Mouse (Mus musculus): ENCODE data around the gene Porcn.

Porcn gene

DNA sequence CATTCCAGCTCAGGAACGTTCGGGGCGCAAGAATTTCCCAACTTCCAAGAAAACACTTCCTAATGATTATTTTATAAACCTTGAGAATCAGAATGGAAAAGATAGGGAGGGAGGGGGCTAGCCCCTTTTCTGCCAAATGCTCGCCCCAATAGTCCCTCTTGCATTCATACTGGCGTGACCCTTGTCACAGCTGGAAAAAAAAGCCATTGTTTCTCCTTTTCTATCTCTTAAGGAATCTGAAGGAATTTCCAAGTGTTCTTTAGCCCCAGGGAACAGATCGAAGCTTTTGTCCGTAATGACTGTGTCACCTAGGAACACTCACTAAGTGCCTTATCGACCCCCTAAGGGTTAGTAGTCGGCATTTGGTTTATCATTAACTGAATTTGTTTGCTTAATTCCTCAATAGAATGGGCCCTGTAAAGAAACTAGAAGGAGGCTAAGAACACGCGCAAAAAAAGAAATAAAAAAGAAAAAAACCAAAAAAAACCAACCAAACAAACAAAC lies 421 bp upstream of the Porcn start:
- in situ Hi-C loops (cut with MseI, MboI): no loop called here

- in situ Hi-C loops (cut with MseI, MboI): no loop called here
Measured at GRCm38 (mm10) chrX:8205551-8205950, 774 bp downstream of the Porcn start.

- in situ Hi-C loops (cut with MseI, MboI): no loop called here
Measured at GRCm38 (mm10) chrX:8205088-8205487, 1.2 kb downstream of the Porcn start.

GRCm38 (mm10) chrX:8204076-8204475 lies 2.2 kb downstream of the Porcn start:
- in situ Hi-C loops (cut with MseI, MboI): no loop called here

- in situ Hi-C loops (cut with MseI, MboI): no loop called here
Measured at GRCm38 (mm10) chrX:8203105-8203504, 3.2 kb downstream of the Porcn start.

DNA sequence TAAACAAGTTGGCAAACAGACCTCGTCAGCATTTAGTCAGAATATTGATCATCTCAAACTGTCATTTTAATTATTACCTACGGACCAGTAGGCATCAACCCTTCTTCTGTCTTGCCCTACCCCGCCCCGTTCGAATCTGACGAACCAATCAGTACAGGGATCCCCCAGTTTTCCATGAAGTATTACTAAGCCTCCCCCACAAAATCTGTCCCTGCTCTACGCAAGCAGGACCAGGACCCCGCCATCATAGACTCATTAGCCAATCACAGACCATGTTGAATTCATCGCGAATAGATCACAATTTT lies 13.0 kb downstream of the Porcn start, which contains the start of gene Ebp:
Ebp (minus strand) TSS at position 94 of the 305 bp plus-strand sequence.
- in situ Hi-C loops (cut with MseI, MboI): loop anchor here in 1 of 2 experiments (10.0 kb wide), 1 partner anchor 61 kb away; the partner anchor contains the start of gene Ftsj1

- in situ Hi-C loops (cut with MseI, MboI): loop anchor here in 1 of 2 experiments (10.0 kb wide), 1 partner anchor 62 kb away; the partner anchor contains the start of gene Ftsj1
Measured at GRCm38 (mm10) chrX:8192640-8193418, 13.5 kb downstream of the Porcn start.

DNA sequence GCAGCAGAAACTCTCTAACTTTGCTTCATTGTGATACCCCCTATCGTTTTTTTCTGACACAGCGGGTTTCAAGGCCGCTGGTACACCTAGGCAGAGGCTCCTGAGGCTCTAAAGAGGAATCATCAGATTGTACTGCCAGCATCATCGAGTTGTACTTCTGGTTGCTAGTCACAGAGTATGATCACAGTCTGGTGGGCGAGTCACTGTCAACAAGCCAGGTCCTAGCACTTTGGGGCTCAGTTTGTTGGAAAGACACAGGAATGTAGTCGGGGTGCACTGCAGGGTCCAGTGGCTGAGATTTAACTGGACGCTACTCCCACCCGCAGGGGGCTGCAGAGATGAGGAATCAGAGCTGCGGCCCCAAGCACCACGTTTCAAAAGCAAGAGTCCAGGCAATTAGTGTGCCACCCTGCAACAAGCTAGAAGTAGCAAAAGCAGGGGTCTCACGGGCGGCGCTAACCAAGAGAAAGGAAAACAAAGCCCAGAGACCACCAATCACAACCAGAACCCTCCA lies 14.1 kb downstream of the Porcn start:
- in situ Hi-C loops (cut with MseI, MboI): loop anchor here in 1 of 2 experiments (10.0 kb wide), 1 partner anchor 63 kb away; the partner anchor contains the start of gene Ftsj1

DNA sequence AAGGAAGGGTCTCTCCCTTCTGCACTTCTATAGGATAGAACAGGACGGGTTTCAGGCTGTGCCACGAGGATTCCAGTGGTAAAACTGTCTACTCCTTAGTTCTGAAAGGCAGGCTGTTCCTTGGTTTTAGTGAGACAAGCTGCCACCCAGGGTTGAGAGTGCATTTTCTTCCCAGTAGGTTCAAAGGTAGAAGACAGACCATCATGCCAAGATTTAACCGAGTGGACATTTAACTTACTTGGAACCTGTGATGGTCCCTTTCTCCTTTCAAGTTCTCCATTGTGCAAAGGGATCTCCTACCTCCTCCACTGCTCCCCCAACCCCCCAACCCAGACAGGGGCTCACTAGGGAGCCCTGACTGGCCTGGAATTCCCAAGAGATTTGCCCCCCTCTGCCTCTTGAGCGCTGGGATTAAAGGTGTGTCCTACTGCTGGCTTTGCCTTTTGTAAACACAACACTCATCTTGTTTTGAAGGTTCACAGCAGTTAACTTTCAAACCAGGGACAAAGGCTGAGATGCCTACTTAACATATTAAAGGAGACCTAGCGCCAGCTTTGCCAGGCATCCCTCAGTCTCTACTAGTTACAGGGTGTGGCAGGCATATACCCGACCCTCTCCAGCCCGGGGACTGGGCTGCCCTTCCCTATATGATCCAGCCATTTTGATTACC lies 23.3 kb downstream of the Porcn start:
- in situ Hi-C loops (cut with MseI, MboI): no loop called here

DNA sequence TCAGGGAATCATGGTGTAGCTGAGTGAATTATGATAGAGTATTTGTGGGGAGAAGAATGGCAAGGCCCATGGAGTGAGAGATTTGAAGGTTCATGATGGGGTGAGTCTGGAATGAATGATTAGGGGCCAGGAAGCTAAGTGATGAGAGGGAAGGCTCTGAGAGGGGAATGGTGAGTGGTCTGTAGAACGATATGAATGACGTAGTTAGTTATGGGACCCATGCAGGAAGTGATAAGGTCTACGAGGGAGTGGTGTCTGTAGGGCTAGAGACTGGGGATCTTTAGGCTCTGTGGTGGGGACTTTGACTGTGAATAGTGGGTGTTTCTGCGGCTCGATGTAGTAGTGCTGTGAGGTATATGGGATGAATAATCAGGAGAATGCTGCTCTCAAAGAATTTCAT lies 26.7 kb downstream of the Porcn start:
- in situ Hi-C loops (cut with MseI, MboI): no loop called here

- in situ Hi-C loops (cut with MseI, MboI): no loop called here
Measured at GRCm38 (mm10) chrX:8178871-8179270, 27.5 kb downstream of the Porcn start.

DNA sequence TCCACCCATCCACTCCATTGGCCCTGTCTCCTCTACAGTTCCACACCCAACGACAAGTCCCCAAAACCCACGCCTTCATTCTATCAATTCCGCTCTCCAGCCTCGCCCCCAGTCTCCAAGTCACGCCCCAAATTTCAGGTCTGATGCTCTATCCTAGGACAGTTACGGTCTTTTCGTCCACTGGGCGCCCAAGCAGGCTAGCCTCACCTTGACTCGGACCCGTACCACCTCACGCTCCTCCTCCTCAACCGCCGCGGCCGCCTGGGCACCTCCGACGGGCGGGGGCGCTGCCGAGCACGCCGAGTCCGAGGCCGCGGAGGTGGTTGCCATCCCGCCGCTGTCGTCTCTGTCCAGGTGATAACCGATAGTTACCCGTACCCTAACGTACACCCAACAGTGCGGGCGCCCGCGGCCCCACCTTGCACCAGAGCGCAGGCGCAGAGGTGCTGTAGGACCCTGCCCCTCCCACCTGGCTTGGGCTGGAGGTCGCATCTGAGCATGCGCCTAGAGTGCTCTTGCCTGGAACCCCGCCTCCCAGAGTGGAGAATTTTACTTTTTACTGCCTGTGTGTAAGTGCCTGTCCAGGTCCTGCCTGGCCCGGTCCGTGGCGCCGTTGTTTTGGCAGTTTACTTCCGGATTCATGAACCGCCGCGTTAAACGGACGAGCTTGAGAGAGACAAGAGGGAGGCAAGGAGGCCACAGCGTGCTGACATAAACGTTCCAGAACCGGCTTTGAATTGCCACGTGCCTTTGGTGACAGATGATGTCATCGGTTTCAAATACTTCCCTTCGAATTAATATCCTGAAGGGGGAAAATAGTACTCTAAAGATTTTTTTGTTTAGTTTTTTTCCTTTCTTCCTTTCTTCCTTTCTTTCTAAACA lies 30.6 kb downstream of the Porcn start, which contains the start of gene Tbc1d25:
Tbc1d25 (minus strand) TSS at position 678 of the 882 bp plus-strand sequence.
- in situ Hi-C loops (cut with MseI, MboI): no loop called here

DNA sequence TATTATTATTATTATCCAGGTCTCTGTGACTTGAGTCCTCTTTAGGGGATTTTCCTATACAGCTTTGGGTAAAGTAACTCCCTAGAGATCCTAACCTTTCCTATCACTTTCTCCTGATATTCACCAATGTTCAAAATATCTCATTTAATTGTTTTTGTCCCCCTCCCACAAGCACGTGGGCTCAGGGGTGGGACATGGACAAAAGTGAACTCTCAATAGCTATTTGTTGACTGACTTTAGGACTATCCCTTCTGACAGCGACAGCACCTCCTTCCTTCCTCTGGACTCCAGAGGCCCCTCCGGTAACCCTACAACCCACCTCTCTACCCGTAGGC lies 31.2 kb downstream of the Porcn start:
- in situ Hi-C loops (cut with MseI, MboI): no loop called here

- in situ Hi-C loops (cut with MseI, MboI): no loop called here
Measured at GRCm38 (mm10) chrX:8167716-8168647, 38.3 kb downstream of the Porcn start.

GRCm38 (mm10) chrX:8164471-8164870 lies 41.9 kb downstream of the Porcn start:
- in situ Hi-C loops (cut with MseI, MboI): no loop called here

DNA sequence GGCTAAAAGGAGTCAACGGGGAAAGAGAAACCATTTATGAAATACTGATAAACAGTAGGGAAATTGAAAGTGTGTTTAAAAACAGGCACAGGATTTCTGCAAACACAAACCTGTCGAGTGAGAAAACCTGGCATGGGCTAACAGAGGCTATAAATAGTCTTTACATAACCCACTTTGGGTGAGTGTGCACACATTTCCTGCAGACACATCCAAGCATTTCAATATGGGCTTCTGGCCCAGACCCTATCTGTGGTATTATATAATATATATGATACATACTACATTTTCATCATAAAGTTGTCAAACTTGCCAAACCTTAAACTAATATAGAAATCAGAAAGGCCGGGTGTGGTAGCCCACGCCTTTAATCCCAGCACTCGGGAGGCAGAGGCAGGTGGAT lies 43.2 kb downstream of the Porcn start:
- in situ Hi-C loops (cut with MseI, MboI): no loop called here

GRCm38 (mm10) chrX:8145153-8145991 lies 61.0 kb downstream of the Porcn start, which contains the start of gene Rbm3:
TSS of gene Rbm3 (minus strand) at chrX:8145880.
- in situ Hi-C loops (cut with MseI, MboI): no loop called here

Data from mouse trophoblast stem cell (cell line).